Mouse (Mus musculus) right cerebral cortex, postnatal 4 days (tissue): ENCODE data around the gene Car5a.

Source experiments
- DNase-seq: peaks from one replicate; pipeline ENCODE4 v3.0.0-alpha.2; 2022

The Car5a gene

DNA sequence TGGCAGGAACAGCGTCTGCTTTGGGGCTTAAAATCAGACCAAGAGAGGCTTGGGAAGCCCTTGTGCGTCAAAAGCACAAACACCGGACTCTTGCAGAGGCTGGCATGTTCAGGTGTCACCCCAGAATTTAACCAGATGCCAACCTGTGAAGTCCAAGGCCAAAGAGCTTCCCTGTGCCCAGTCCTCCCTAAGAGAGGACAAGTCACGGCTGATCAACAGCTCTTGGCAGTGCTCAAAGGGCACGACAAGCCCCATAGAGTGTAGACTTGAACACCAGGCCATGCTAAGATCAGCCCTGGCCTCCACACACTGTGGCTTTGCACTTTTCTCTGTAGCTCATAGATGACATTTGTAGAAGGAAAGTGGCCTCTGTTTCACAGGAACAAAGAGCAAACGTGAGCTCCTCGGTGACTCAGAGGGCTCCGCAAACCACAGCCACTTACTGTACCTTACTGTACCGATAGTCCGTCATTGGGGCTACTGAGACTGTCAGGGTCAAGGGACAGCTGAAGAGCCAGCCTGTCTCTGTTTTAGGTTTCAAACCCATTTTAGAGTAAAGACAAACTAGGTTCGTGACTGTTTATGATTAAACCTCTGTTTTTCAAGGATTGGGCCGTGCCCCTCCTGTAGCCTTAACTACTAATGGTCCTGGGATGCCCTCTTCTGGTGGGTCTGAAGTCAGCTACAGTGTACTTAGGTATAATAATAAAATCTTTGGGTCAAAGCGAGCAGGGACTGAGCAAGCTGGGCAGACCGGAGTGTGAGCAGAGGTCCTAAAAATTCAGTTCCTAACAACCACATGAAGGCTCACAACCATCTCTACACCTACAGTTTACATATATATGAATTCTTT lies 11.8 kb downstream of the Car5a start:
- DNase-seq, result no peak

GRCm38 (mm10) chr8:121932026-121932667 lies 12.6 kb downstream of the Car5a start:
- DNase-seq, result no peak

- no peak for DNase-seq
Observed at GRCm38 (mm10) chr8:121931571-121931970, 13.1 kb downstream of the Car5a start.

- no peak for DNase-seq
Observed at GRCm38 (mm10) chr8:121930047-121930446, 14.7 kb downstream of the Car5a start.

DNA sequence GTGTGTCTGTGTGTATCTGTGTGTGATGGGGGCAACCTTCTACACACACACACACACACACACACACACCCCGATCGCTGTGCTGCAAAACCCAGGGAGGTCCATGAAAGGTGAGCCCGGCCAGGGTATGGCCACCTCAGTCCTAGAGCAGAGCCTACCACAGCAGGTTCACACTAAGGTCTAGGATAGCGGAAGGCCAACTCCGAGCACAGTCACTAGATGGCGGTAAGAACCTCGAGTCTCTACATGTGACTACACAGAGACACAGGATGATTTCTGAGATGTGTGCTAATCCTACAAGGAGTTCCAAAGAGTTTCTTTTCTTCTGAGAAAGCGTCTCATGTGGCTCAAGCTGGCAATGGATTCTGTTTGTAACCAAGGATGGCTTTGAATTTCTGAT lies 17.4 kb downstream of the Car5a start:
- peak; percentile 38 for DNase-seq

GRCm38 (mm10) chr8:121926266-121926665 lies 18.4 kb downstream of the Car5a start:
- DNase-seq, result no peak

- DNase-seq, result peak; percentile 86
Observed at GRCm38 (mm10) chr8:121925624-121926023, 19.1 kb downstream of the Car5a start.

DNA sequence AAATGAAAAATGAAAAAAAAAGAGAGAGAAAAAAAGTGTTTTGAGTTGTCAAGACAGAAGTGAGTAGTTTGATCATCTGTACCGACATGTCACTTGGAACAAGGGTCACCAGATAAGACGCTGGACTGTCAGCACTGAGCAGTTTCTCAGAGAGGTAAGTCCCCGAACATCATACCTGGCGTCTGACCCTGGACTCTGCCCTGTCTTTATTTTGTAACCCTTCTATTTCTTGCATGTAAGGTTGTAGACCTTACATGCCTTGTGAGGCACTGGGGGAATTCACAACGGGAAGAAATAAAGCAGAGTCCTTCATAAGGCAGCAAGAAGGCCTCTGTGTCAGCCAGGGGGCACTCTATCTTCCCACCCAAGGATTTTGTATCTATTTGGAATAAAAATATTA lies 20.0 kb downstream of the Car5a start:
- DNase-seq, result no peak

DNA sequence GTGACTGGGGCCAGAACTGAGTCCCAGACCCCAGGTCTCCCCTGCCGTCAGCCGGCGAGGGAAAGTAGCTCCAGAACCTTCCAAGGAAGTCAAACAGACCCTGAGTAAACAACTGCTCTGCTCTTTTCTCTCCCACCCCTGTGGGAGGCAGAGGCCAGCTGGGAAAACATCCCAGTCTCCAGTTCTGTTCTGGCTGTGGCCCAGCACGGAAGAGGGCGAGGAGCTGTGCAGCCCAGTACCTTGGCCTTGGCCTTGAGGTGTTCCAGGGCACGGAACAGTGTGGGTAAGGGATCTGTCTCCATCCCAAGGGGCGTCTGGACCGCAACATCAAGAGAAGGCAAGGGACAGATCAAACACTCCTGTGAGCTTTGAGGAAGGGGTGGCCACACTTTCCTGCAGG lies 22.6 kb downstream of the Car5a start:
- DNase-seq, result no peak

DNA sequence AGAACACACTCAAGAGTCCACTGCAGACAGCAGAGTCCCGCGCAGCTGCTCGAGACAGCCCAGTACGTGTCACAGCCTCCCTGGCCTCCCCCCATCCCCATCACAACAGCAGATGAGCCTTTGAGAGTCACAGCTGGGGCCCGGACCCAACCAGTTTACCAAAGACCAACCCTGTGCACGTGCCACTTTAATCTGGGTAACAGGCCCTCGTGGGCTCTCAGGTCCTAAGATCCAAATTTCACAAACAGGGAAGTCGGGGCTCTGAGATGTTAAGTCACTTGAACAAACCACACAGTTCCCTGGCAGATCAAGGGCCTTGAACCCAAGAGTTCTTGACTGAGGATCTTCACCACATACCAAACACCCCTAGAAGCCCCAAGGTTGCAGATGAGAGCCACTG lies 23.1 kb downstream of the Car5a start:
- DNase-seq, result no peak

DNA sequence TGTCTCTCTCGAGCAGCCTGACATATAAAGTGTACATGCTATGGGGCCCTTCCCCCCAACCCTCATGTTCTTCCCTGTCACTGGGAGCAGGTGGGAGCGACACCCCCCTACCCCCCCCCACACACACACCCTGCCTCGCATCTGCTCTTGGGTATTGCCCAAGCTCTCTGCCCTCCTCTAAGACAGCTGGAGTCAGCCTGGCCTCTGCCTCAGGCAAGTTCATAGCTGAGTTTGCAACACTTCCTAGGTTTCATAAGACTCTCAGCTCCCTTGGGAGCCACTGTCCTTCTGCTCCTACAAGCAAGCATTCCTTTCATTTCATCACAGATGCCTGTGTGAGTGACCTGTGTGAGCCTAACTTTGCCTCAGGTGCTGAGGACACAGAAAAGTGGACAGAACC lies 25.0 kb downstream of the Car5a start:
- no peak for DNase-seq

DNA sequence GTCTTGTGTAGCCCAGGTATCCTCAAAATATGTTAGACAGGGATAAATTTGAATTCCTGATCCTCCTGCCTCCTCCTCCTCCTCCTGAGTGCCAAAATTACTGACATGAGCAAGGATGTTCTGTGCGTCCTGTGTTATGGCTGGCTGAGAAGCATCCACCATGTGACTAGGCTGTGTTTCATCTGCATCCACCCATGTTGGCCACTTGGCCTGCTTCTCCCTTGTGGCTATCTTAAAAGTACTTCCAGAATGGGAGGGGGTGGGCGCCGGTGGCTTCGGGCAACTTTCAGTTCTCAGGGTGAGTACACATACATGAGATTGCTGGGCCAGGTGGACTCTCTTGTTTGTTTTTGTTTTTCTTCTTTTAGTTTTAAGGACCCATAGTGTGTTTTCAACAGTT lies 25.5 kb downstream of the Car5a start:
- DNase-seq, result no peak

DNA sequence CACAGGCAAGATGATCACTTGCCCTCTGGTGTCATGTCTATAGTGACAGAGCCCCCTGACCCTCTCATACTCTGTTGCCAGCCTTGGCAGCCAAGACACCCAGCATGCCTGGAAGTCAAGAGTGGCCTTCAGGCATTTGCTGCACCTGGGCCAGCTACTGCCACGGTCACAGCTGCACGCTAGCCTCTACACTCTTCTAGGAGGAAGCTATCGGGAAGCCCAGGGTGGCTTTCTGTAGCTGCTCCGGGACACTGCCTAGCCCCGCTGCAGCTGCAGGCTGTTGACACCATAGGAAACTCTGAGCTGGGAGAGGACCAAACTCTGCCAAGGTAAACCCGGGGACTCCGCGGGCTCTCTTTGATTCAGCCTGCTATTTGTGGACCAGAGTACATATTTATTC lies 31.3 kb downstream of the Car5a start:
- DNase-seq, result no peak

DNA sequence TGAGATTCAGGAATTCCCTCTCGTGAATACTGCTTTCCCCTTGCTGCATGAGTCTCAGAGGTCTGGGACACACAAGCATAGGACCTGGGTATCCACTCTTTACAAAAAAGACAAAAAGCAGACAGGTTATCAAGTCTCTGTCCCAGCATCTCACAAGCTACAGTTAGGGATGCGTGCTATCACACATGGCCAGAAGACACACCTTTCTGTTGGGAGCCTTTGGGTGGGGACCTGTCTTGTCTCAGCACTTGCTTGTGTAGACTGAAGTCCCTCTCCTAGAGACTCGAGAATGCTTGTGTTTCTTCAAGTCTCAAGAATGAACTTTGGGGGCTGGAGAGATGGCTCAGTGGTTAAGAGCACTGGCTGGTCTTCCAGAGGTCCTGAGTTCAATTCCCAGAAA lies 31.9 kb downstream of the Car5a start:
- DNase-seq, result no peak

DNA sequence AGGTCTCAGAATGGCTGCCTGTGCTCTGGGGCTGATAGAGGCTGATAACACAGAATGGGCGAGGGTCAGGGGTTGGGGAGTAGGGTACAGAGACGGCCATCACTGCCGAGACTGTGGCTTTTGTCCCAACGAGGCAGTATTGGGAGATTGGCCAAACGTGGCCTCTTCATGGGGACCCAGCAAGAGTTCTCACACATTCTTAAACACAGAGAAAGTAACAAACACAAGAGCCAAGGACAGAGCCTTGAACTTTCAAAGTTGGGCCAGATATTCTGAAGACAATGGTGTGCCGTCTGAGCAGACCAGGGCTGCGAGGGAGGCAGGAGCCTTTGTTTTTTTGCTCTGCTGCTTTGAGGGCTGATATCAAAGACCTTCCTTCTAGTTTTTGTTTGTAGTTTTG lies 32.7 kb downstream of the Car5a start:
- DNase-seq, result no peak

DNA sequence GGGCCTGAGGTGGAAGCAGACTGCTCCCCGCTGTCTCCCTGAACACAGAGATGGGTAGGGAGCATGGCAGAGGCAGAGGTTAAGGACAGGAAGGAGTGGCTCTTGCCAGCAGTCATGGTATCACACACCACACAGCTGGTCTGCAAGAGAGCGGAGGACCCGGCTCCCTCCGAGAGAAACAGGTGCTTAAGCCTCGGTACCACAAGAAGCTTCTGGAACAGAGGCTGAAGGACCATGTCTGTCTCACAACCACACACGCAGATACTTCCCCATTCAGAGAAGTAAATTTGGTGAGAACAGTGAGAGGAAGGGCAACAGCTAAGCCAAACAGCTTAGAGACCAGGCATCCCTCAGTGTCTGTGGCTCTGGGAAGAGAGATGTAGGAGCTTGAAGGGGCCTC lies 33.3 kb downstream of the Car5a start:
- DNase-seq, result no peak

- peak; percentile 87 for DNase-seq
Observed at GRCm38 (mm10) chr8:121909663-121910062, 35.0 kb downstream of the Car5a start.

GRCm38 (mm10) chr8:121909148-121909541 lies 35.6 kb downstream of the Car5a start:
- no peak for DNase-seq

DNA sequence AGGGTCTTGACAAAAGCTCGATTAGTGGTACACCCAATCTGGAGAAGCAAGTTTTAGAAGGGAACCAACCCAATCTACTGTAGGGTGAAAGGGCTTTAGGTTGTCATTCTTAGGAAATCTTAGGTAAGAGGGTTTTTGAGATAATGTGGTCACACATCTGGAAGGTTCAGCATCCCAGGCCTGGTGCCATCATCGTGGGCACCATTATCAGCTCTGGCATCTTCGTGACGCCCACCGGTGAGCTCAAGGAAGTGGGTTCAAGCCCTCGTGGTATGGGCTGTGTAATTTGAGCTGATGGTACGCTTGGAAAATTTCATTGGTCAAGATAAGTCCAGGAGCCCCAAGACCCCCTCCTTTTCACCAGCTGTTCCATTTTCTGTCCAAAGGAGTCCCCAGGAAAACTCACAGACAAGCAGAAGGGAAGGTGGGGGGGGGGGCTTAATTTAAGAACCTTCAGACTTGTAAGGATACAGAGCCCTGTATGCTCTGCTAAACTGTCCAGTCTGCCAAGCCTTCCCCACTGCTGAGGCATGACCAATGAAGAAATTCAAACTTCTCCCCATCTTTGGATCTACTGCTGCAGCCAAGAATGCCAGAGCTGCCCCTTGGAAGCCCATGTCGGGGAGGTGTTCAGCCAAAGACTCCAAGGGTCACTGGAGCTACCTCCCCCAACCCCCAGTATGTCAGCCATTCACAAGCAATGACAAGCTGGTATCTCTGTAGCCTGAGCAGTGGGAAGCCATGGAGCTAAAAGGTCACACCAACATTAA lies 36.1 kb downstream of the Car5a start:
- DNase-seq, result no peak

- peak; percentile 99 for DNase-seq
Observed at GRCm38 (mm10) chr8:121907587-121908248, 37.0 kb downstream of the Car5a start, which contains the start of gene Slc7a5. Slc7a5 (minus strand) TSS chr8:121907694.

GRCm38 (mm10) chr8:121906542-121907512 lies 37.9 kb downstream of the Car5a start:
- peak; percentile 43 for DNase-seq

DNA sequence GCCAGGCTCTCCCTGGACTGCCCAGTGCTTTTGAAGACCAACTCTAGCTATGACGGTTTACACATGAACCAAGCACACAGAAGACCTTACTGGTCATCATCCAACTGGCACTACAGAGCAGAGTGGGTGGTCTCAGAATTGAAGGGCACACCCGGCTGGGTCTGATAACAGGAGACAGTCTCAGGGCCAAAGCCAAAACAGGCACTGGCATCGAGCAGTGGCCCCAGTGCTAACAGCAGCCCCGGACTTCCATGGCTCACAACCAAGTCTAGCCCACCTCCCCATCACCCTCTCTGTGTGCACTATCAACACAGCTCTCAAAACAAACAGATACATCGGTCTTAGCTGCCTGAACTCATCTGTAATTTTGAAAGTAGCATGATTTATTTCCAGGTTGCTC lies 38.8 kb downstream of the Car5a start:
- no peak for DNase-seq
